Mouse (Mus musculus) midbrain, embryonic 10.5 days (tissue): ENCODE data around the gene Nat9. TPM values are rescaled to one million over a fixed set of nuclear protein-coding genes. Genes with fewer than 3 reads are reported as not detected.

Experiments
- DNase-seq: peaks from one replicate; pipeline ENCODE4 v3.0.0-alpha.2; 2017; ENCODE audit warnings: low spot score
- H3K27ac ChIP-seq: fragments of 300-500 bp; sonication (generic); replicated peaks from 2 replicates; pipeline ENCODE4 v1.5.1; 2016; ENCODE audit warnings: mild to moderate bottlenecking
- H3K27me3 ChIP-seq: fragments of 300-500 bp; sonication (generic); 2 replicates; pipeline ENCODE4 v1.6.1; 2016; ENCODE audit warnings: low read depth, mild to moderate bottlenecking; ENCODE audit not compliant: poor library complexity, severe bottlenecking
- H3K36me3 ChIP-seq: fragments of 300-500 bp; sonication (generic); 2 replicates; pipeline ENCODE4 v1.6.1; 2016; ENCODE audit warnings: mild to moderate bottlenecking, moderate library complexity
- H3K4me1 ChIP-seq: fragments of 300-500 bp; sonication (generic); 2 replicates; pipeline ENCODE4 v1.6.1; 2016
- H3K4me3 ChIP-seq: fragments of 300-500 bp; sonication (generic); 2 replicates; pipeline ENCODE4 v1.5.1; 2016; ENCODE audit warnings: mild to moderate bottlenecking, moderate library complexity
- H3K9me3 ChIP-seq: fragments of 300-500 bp; sonication (generic); replicated peaks from 2 replicates; pipeline ENCODE4 v1.6.1; 2016; ENCODE audit warnings: mild to moderate bottlenecking
- WGBS: fragments of 180-500 bp; shearing (Covaris S2); methylation state at CpG from one replicate; pipeline ENCODE4 v1.1.7; 2016; 5-methylcytosine and 5-hydroxymethylcytosine counted together
- polyA plus RNA-seq: library from polyadenylated mRNA; unstranded; fragments of >200 nt; fragmentation: Nextera tagmentation; extraction: Ambion mirVana; gene quantifications from 2 replicates; pipeline ENCODE4 v1.2.1, GENCODE M21; 2016

Gene Nat9
- polyA plus RNA-seq, 1 experiment from 2014 or later = 17.8 TPM

DNA sequence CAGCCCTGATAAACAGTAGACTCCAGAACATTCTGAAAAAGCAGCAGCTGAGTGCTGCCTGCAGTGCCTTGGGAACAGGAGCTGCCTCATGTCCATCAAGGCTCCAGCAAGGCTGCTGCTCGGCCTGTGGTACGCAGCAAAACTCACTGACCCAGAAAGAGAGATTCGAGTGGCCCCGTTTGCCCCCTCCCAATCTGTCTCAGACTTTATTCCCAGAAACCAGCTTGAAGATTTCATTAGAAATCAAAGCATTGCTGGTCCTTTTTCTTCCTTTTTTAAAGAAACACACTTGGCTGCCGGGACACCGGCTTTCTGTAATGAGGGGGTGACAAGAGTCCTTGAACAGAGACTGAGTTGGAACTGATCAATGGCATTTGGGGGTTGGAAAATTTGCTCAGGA lies 37.6 kb upstream of the Nat9 start:
- WGBS = 64% methylated on average over 6 of the region's 6 CpGs
- Histone ChIP-seq H3K4me3 (no peak overlapping the region), H3K27me3 (peaks cover 31% of the 10 kb centered on the region), H3K9me3 (no peaks in the 10 kb centered on the region), H3K27ac (no peak overlapping the region), H3K4me1 (peaks cover 82% of the 10 kb centered on the region), H3K36me3 (no peaks in the 10 kb centered on the region)
- no peak for DNase-seq

DNA sequence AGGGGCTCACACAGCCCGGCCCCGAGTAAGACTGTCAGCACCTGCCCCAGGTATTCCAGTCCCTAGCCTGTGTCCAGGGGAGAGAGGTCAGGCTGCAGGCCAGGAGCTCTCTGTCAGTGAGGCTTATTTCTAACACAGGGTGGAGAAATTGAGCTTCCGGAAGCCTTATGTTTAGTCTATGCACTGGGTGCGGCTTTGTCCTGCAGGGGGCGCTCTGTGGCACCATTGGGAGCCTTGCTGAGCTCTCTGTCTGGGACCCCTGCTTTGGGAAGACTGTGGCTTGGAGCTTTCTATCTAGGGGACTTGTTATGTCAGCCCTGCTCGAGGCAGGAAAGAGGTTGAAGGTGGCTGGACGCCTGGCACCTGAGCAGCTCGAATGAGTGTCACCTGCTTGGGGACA lies 37.2 kb upstream of the Nat9 start:
- Histone ChIP-seq H3K27ac (no peak overlapping the region), H3K4me3 (no peak overlapping the region), H3K4me1 (peaks cover 78% of the 10 kb centered on the region), H3K36me3 (no peaks in the 10 kb centered on the region), H3K27me3 (peaks cover 28% of the 10 kb centered on the region), H3K9me3 (no peaks in the 10 kb centered on the region)
- whole genome bisulfite sequencing = 43% methylated on average over 8 of the region's 8 CpGs
- DNase-seq = peak; percentile 77

GRCm38 (mm10) chr11:115223877-115224276 lies 36.2 kb upstream of the Nat9 start:
- Histone ChIP-seq H3K4me1 (peaks cover 68% of the 10 kb centered on the region), H3K27ac (no peak overlapping the region), H3K36me3 (no peaks in the 10 kb centered on the region), H3K27me3 (peaks cover 18% of the 10 kb centered on the region), H3K4me3 (no peak overlapping the region), H3K9me3 (no peaks in the 10 kb centered on the region)
- DNase-seq = no peak
- 81% methylated on average over 6 of the region's 6 CpGs for WGBS

- 79% methylated on average over 11 of the region's 11 CpGs for WGBS
- no peak for DNase-seq
- H3K36me3 ChIP-seq = no peaks in the 10 kb centered on the region
- no peak overlapping the region for H3K4me3 ChIP-seq
- peaks cover 64% of the 10 kb centered on the region for H3K4me1 ChIP-seq
- H3K27ac ChIP-seq = no peak overlapping the region
- H3K27me3 ChIP-seq = peaks cover 13% of the 10 kb centered on the region
- H3K9me3 ChIP-seq = no peaks in the 10 kb centered on the region
Observed at GRCm38 (mm10) chr11:115223451-115223850, 35.8 kb upstream of the Nat9 start.

GRCm38 (mm10) chr11:115222570-115222969 lies 34.9 kb upstream of the Nat9 start:
- DNase-seq = no peak
- Histone ChIP-seq H3K4me1 (peaks cover 64% of the 10 kb centered on the region), H3K27me3 (peaks cover 13% of the 10 kb centered on the region), H3K4me3 (no peak overlapping the region), H3K9me3 (no peaks in the 10 kb centered on the region), H3K27ac (no peak overlapping the region), H3K36me3 (no peaks in the 10 kb centered on the region)
- 44% methylated on average over 5 of the region's 5 CpGs for WGBS

GRCm38 (mm10) chr11:115222077-115222476 lies 34.4 kb upstream of the Nat9 start:
- peaks cover 13% of the 10 kb centered on the region for H3K27me3 ChIP-seq
- no peak overlapping the region for H3K27ac ChIP-seq
- no peaks in the 10 kb centered on the region for H3K36me3 ChIP-seq
- H3K4me3 ChIP-seq = no peak overlapping the region
- 87% methylated on average over 12 of the region's 12 CpGs for WGBS
- peaks cover 61% of the 10 kb centered on the region for H3K4me1 ChIP-seq
- no peaks in the 10 kb centered on the region for H3K9me3 ChIP-seq
- no peak for DNase-seq

GRCm38 (mm10) chr11:115219685-115220084 lies 32.0 kb upstream of the Nat9 start:
- DNase-seq = no peak
- H3K4me3 ChIP-seq = no peak overlapping the region
- H3K9me3 ChIP-seq = no peaks in the 10 kb centered on the region
- H3K4me1 ChIP-seq = peaks cover 44% of the 10 kb centered on the region
- H3K36me3 ChIP-seq = peaks cover 5% of the 10 kb centered on the region; the same call in 1 of the 2 replicates
- peaks cover 8% of the 10 kb centered on the region for H3K27me3 ChIP-seq
- no peak overlapping the region for H3K27ac ChIP-seq
- WGBS = 92% methylated on average over 10 of the region's 10 CpGs

- peaks cover 41% of the 10 kb centered on the region for H3K4me1 ChIP-seq
- H3K27ac ChIP-seq = no peak overlapping the region
Observed at GRCm38 (mm10) chr11:115219263-115219662, 31.6 kb upstream of the Nat9 start.

GRCm38 (mm10) chr11:115217439-115218410 lies 30.1 kb upstream of the Nat9 start:
- peaks cover 5% of the 10 kb centered on the region; the same call in 1 of the 2 replicates for H3K36me3 ChIP-seq
- no peak overlapping the region for H3K4me3 ChIP-seq
- 72% methylated on average over 18 of the region's 18 CpGs for WGBS
- peaks cover 30% of the 10 kb centered on the region for H3K4me1 ChIP-seq
- no peaks in the 10 kb centered on the region for H3K9me3 ChIP-seq
- no peaks in the 10 kb centered on the region for H3K27me3 ChIP-seq
- no peak for DNase-seq
- H3K27ac ChIP-seq = peak overlapping the region; percentile 6; the same call in 1 of the 2 replicates

More at GRCm38 (mm10) chr11:115219263-115219662, 31.6 kb upstream of the Nat9 start:
- H3K9me3 ChIP-seq = no peaks in the 10 kb centered on the region
- WGBS = 79% methylated on average over 9 of the region's 9 CpGs
- H3K4me3 ChIP-seq = no peak overlapping the region
- H3K27me3 ChIP-seq = peaks cover 6% of the 10 kb centered on the region
- DNase-seq = no peak
- H3K36me3 ChIP-seq = peaks cover 5% of the 10 kb centered on the region; the same call in 1 of the 2 replicates

DNA sequence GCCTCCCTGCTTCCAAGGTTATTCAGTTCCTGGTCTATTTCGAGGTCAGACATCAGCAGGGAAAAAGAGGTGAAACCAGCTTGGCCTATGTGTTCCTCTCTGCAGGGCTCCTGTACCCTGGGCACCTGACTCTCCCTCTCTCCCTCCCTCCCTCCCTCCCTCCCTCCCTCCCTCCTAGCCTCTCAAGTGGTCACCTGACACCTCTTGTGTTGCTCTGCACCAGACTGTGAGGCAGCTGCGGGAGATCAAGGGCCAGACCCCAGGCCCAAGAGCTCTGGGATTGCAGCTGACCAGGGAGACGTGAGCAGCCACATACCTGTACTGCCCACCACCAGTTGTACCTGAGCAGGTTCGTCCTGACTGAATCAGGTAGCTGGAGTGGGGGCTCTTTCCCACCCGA lies 27.5 kb upstream of the Nat9 start:
- DNase-seq = no peak
- H3K9me3 ChIP-seq = no peaks in the 10 kb centered on the region
- no peak overlapping the region for H3K4me3 ChIP-seq
- H3K4me1 ChIP-seq = peaks cover 43% of the 10 kb centered on the region
- H3K27me3 ChIP-seq = no peaks in the 10 kb centered on the region
- no peak overlapping the region for H3K27ac ChIP-seq
- H3K36me3 ChIP-seq = peaks cover 5% of the 10 kb centered on the region; the same call in 1 of the 2 replicates
- 44% methylated on average over 5 of the region's 5 CpGs for WGBS

- no peak for DNase-seq
- 65% methylated on average over 13 of the region's 13 CpGs for WGBS
- H3K4me1 ChIP-seq = peaks cover 41% of the 10 kb centered on the region
- no peaks in the 10 kb centered on the region for H3K27me3 ChIP-seq
- H3K4me3 ChIP-seq = no peak overlapping the region
- no peak overlapping the region for H3K27ac ChIP-seq
- peaks cover 23% of the 10 kb centered on the region for H3K36me3 ChIP-seq
- H3K9me3 ChIP-seq = no peaks in the 10 kb centered on the region
Observed at GRCm38 (mm10) chr11:115212116-115212515, 24.5 kb upstream of the Nat9 start.

- no peaks in the 10 kb centered on the region for H3K9me3 ChIP-seq
- H3K36me3 ChIP-seq = peaks cover 37% of the 10 kb centered on the region
- no peak for DNase-seq
- peaks cover 36% of the 10 kb centered on the region for H3K4me1 ChIP-seq
- 83% methylated on average over 7 of the region's 7 CpGs for WGBS
- H3K4me3 ChIP-seq = no peak overlapping the region
- H3K27me3 ChIP-seq = no peaks in the 10 kb centered on the region
- peak overlapping the region; percentile 38 for H3K27ac ChIP-seq
Observed at GRCm38 (mm10) chr11:115209958-115210357, 22.3 kb upstream of the Nat9 start.
